Mouse (Mus musculus) CH12.LX (cell line): Measurements from ENCODE around the gene Fuz. TPM values are rescaled to one million over a fixed set of nuclear protein-coding genes. Genes with fewer than 3 reads are reported as not detected.

Source experiments
- DNase-seq: peaks from one replicate; pipeline ENCODE4 v3.0.0-alpha.2; 2013; ENCODE audit errors: extremely low read depth
- H3K27ac ChIP-seq: 2 replicates; pipeline ENCODE4 v1.5.1; 2012; ENCODE audit warnings: low read depth, mild to moderate bottlenecking, control low read depth, moderate library complexity; ENCODE audit not compliant: insufficient read depth
- H3K27me3 ChIP-seq: replicated peaks from 2 replicates; pipeline ENCODE3; 2012; ENCODE audit warnings: inconsistent platforms
- H3K36me3 ChIP-seq, 2 experiments: replicated peaks in 1 of 2; 2 replicates each; pipeline versions ENCODE3 to v1.6.1; 2012; ENCODE audit warnings: inconsistent platforms in 1 of 2, low read length in 1 of 2, mild to moderate bottlenecking in 1 of 2, mixed read lengths in 1 of 2, moderate library complexity in 1 of 2; ENCODE audit not compliant: control insufficient read depth in 1 of 2, insufficient read depth in 1 of 2
- H3K4me1 ChIP-seq, 2 experiments: 2 replicates each; pipeline ENCODE4 v1.6.1; 2012; ENCODE audit warnings: inconsistent platforms in 1 of 2, moderate library complexity in 1 of 2; ENCODE audit not compliant: insufficient read depth in 2 of 2, control insufficient read depth in 1 of 2
- H3K4me2 ChIP-seq: 2 replicates; pipeline ENCODE4 v1.6.1; 2012; ENCODE audit warnings: low read depth, mild to moderate bottlenecking, control low read depth; ENCODE audit not compliant: poor library complexity, insufficient read depth, severe bottlenecking
- H3K4me3 ChIP-seq, 3 experiments: fragments of 150-350 bp in 1 of 3; sonication (generic) in 1 of 3; replicated peaks in 1 of 3; 2 replicates each; pipeline versions ENCODE3 to v1.5.1; 2011 to 2012; ENCODE audit warnings: low read depth in 2 of 3, low read length in 2 of 3, mild to moderate bottlenecking in 2 of 3, moderate library complexity in 2 of 3, control low read depth in 1 of 3, improper control_type of control experiment in 1 of 3, inconsistent platforms in 1 of 3, mixed read lengths in 1 of 3; ENCODE audit not compliant: poor library complexity in 1 of 3
- H3K79me2 ChIP-seq: replicated peaks from 2 replicates; pipeline ENCODE4 v1.6.1; 2012; ENCODE audit warnings: mild to moderate bottlenecking, moderate library complexity; ENCODE audit not compliant: control insufficient read depth, poor library complexity, insufficient read depth, severe bottlenecking; ENCODE audit errors: extremely low read depth
- H3K9ac ChIP-seq: 2 replicates; pipeline ENCODE4 v1.6.1; 2012; ENCODE audit warnings: low read depth, mild to moderate bottlenecking, control low read depth, moderate library complexity; ENCODE audit not compliant: insufficient read depth
- H3K9me3 ChIP-seq: replicated peaks from 2 replicates; pipeline ENCODE3; 2012; ENCODE audit warnings: low read length, inconsistent platforms, mixed read lengths
- BHLHE40 ChIP-seq: IDR thresholded peaks from 2 replicates; pipeline ENCODE4 v1.6.1; 2011; ENCODE audit warnings: mild to moderate bottlenecking, low read depth, low read length, improper control_type of control experiment
- CHD2 ChIP-seq: IDR thresholded peaks from 2 replicates; pipeline ENCODE4 v1.6.1; 2011; ENCODE audit warnings: low read length, improper control_type of control experiment
- CTCF ChIP-seq, 2 experiments: IDR thresholded peaks in 1 of 2; conservative IDR thresholded peaks in 1 of 2; 2 replicates each; pipeline ENCODE4 v1.5.1; 2011 to 2012; ENCODE audit warnings: low read depth in 2 of 2, low read length in 2 of 2, improper control_type of control experiment in 1 of 2, inconsistent platforms in 1 of 2, mild to moderate bottlenecking in 1 of 2, moderate library complexity in 1 of 2
- E2F4 ChIP-seq: IDR thresholded peaks from 2 replicates; pipeline ENCODE4 v1.6.1; 2011; ENCODE audit warnings: low read depth, low read length, improper control_type of control experiment; ENCODE audit not compliant: insufficient replicate concordance
- ELF1 ChIP-seq: IDR thresholded peaks from 2 replicates; pipeline ENCODE4 v1.6.1; 2014; ENCODE audit warnings: low read depth, mild to moderate bottlenecking, inconsistent platforms, low read length, improper control_type of control experiment
- EP300 ChIP-seq: IDR thresholded peaks from 2 replicates; pipeline ENCODE4 v1.6.1; 2011; ENCODE audit warnings: low read length, improper control_type of control experiment
- ETS1 ChIP-seq: conservative IDR thresholded peaks from 2 replicates; pipeline ENCODE4 v1.6.1; 2012; ENCODE audit warnings: low read depth, mild to moderate bottlenecking, inconsistent platforms, low read length, improper control_type of control experiment, moderate library complexity
- GABPA ChIP-seq: IDR thresholded peaks from 2 replicates; pipeline ENCODE4 v1.6.1; 2012; ENCODE audit warnings: low read depth, low read length, improper control_type of control experiment, inconsistent platforms; ENCODE audit not compliant: insufficient replicate concordance
- HCFC1 ChIP-seq: IDR thresholded peaks from 2 replicates; pipeline ENCODE4 v1.6.1; 2012; ENCODE audit warnings: low read depth, mild to moderate bottlenecking, inconsistent platforms, low read length, improper control_type of control experiment
- IRF4 ChIP-seq: IDR thresholded peaks from 2 replicates; pipeline ENCODE4 v1.6.1; 2014; ENCODE audit warnings: low read depth, mild to moderate bottlenecking, inconsistent platforms, low read length, improper control_type of control experiment
- JUN ChIP-seq: IDR thresholded peaks from 2 replicates; pipeline ENCODE4 v1.6.1; 2011; ENCODE audit warnings: low read depth, mild to moderate bottlenecking, low read length, improper control_type of control experiment, moderate library complexity; ENCODE audit not compliant: insufficient read depth
- JUND ChIP-seq: conservative IDR thresholded peaks from 2 replicates; pipeline ENCODE4 v1.6.1; 2011; ENCODE audit warnings: low read depth, low read length, improper control_type of control experiment
- KAT2A ChIP-seq: IDR thresholded peaks from 2 replicates; pipeline ENCODE4 v1.6.1; 2012; ENCODE audit warnings: low read length, improper control_type of control experiment, inconsistent platforms; ENCODE audit not compliant: insufficient replicate concordance
- MAFK ChIP-seq: IDR thresholded peaks from 2 replicates; pipeline ENCODE4 v1.6.1; 2011; ENCODE audit warnings: low read length, improper control_type of control experiment; ENCODE audit not compliant: insufficient replicate concordance
- MAX ChIP-seq: IDR thresholded peaks from 2 replicates; pipeline ENCODE4 v1.6.1; 2011; ENCODE audit warnings: low read length, improper control_type of control experiment
- MAZ ChIP-seq: IDR thresholded peaks from 2 replicates; pipeline ENCODE4 v1.6.1; 2012; ENCODE audit warnings: low read depth, mild to moderate bottlenecking, inconsistent platforms, low read length, improper control_type of control experiment, moderate library complexity
- MEF2A ChIP-seq: IDR thresholded peaks from 2 replicates; pipeline ENCODE4 v1.6.1; 2014; ENCODE audit warnings: low read depth, mild to moderate bottlenecking, inconsistent platforms, low read length, improper control_type of control experiment, borderline replicate concordance
- MXI1 ChIP-seq: IDR thresholded peaks from 2 replicates; pipeline ENCODE4 v1.6.1; 2011; ENCODE audit warnings: mild to moderate bottlenecking, low read depth, low read length, improper control_type of control experiment
- NELFE ChIP-seq: IDR thresholded peaks from 2 replicates; pipeline ENCODE4 v1.6.1; 2011; ENCODE audit warnings: low read depth, low read length, improper control_type of control experiment
- NRF1 ChIP-seq: IDR thresholded peaks from 2 replicates; pipeline ENCODE4 v1.6.1; 2014; ENCODE audit warnings: low read depth, mild to moderate bottlenecking, inconsistent platforms, low read length, improper control_type of control experiment, moderate library complexity
- PAX5 ChIP-seq: IDR thresholded peaks from 2 replicates; pipeline ENCODE4 v1.6.1; 2012; ENCODE audit warnings: low read length, inconsistent platforms, mixed read lengths
- POLR2AphosphoS2 ChIP-seq: IDR thresholded peaks from 2 replicates; pipeline ENCODE4 v1.6.1; 2011; ENCODE audit warnings: low read depth, low read length, improper control_type of control experiment
- RAD21 ChIP-seq: IDR thresholded peaks from 2 replicates; pipeline ENCODE4 v1.6.1; 2011; ENCODE audit warnings: low read depth, mild to moderate bottlenecking, low read length, improper control_type of control experiment, moderate library complexity
- RCOR1 ChIP-seq: conservative IDR thresholded peaks from 2 replicates; pipeline ENCODE4 v1.6.1; 2012; ENCODE audit warnings: low read depth, mild to moderate bottlenecking, inconsistent platforms, low read length, improper control_type of control experiment
- SIN3A ChIP-seq: IDR thresholded peaks from 2 replicates; pipeline ENCODE4 v1.6.1; 2012; ENCODE audit warnings: low read length, improper control_type of control experiment, inconsistent platforms
- SMC3 ChIP-seq: IDR thresholded peaks from 2 replicates; pipeline ENCODE4 v1.6.1; 2011; ENCODE audit warnings: low read depth, low read length, improper control_type of control experiment
- TBP ChIP-seq: conservative IDR thresholded peaks from 2 replicates; pipeline ENCODE4 v1.6.1; 2011; ENCODE audit warnings: low read depth, low read length, improper control_type of control experiment
- TCF12 ChIP-seq: IDR thresholded peaks from 2 replicates; pipeline ENCODE4 v1.6.1; 2014; ENCODE audit warnings: low read depth, mild to moderate bottlenecking, inconsistent platforms, low read length, improper control_type of control experiment
- UBTF ChIP-seq: IDR thresholded peaks from 2 replicates; pipeline ENCODE4 v1.6.1; 2012; ENCODE audit warnings: low read depth, mild to moderate bottlenecking, inconsistent platforms, low read length, improper control_type of control experiment, moderate library complexity
- USF1 ChIP-seq: IDR thresholded peaks from 2 replicates; pipeline ENCODE4 v1.6.1; 2014; ENCODE audit warnings: low read depth, mild to moderate bottlenecking, inconsistent platforms, low read length, improper control_type of control experiment
- ZKSCAN1 ChIP-seq: IDR thresholded peaks from 2 replicates; pipeline ENCODE4 v1.6.1; 2012; ENCODE audit warnings: low read depth, inconsistent platforms, low read length, improper control_type of control experiment, borderline replicate concordance
- ZMIZ1 ChIP-seq: IDR thresholded peaks from 2 replicates; pipeline ENCODE4 v1.6.1; 2012; ENCODE audit warnings: low read depth, mild to moderate bottlenecking, inconsistent platforms, low read length, improper control_type of control experiment
- ZNF384 ChIP-seq: IDR thresholded peaks from 2 replicates; pipeline ENCODE4 v1.6.1; 2012; ENCODE audit warnings: low read depth, low read length, improper control_type of control experiment, inconsistent platforms
- dilution Hi-C: fragments of 300-500 bp; cut with MboI; formaldehyde crosslinking; loops from 2 replicates; pipeline ENCODE4 v1.14.3; 2020; ENCODE audit warnings: low sequenced_read_pairs; ENCODE audit not compliant: extremely low pct_unique_long_range_greater_than_20kb, extremely low pct_ligation_motif_present
- in situ Hi-C: fragments of 300-500 bp; cut with MboI; formaldehyde crosslinking; loops from 3 replicates; pipeline ENCODE4 v1.14.3; 2019; ENCODE audit warnings: low sequenced_read_pairs, low pct_ligation_motif_present, low pct_unique_long_range_greater_than_20kb, mixed read lengths
- polyA plus RNA-seq: library from polyadenylated mRNA; unstranded; fragments of >175 nt; gene quantifications from 2 replicates; pipeline ENCODE4 v1.2.1, GENCODE M21; 2012; ENCODE audit warnings: low read depth; ENCODE audit not compliant: insufficient read length
- total RNA-seq, 2 experiments: library from RNA; depleted of rRNA; stranded (reverse); fragments of 300-350 nt in 1 of 2; fragments of >200 nt in 1 of 2; gene quantifications; 2 replicates each; pipeline ENCODE4 v1.2.3; 2012 to 2014

Gene Fuz
- total and polyA plus RNA-seq, 3 experiments = 16.7 to 17.1 (median 16.9) TPM

GRCm38 (mm10) chr7:44856265-44856916, 39.5 kb upstream of the Fuz start (continued):
- TF ChIP-seq ZMIZ1 (peak; percentile 6; the same call in 1 of the 2 replicates), BHLHE40 (peak; percentile 19; the same call in 1 of the 2 replicates), GABPA (no peak), TCF12 (no peak; the same call in 1 of the 2 replicates), ELF1 (no peak), NRF1 (no peak), RCOR1 (no peak)
- TF ChIP-seq, all 38 proteins: peak for 7

- dilution Hi-C loops (no loop called here), in situ Hi-C loops (loop anchor here (10.0 kb wide), 1 partner anchor 98 kb away; no protein-coding TSS in a partner anchor)
- H3K4me2 ChIP-seq = peak within 1 kb of the TSS; percentile 63
- peak; percentile 93 for DNase-seq
- H3K36me3 ChIP-seq = peaks cover 18 to 44% of the 10 kb centered on the region in 2 experiments
- no peaks in the 10 kb centered on the region for H3K27me3 ChIP-seq
- H3K27ac ChIP-seq = peak within 1 kb of the TSS; percentile 85
- H3K79me2 ChIP-seq = peaks cover 8% of the 10 kb centered on the region; the same call in 1 of the 2 replicates
- peaks cover 28 to 68% of the 10 kb centered on the region in 2 experiments for H3K4me1 ChIP-seq
- H3K9ac ChIP-seq = peak within 1 kb of the TSS; percentile 74
- H3K9me3 ChIP-seq = no peaks in the 10 kb centered on the region
- peak within 1 kb of the TSS; percentile 64 to 92 (median 72) for H3K4me3 ChIP-seq
- TF ChIP-seq MEF2A (peak; percentile 69), ZNF384 (no peak), MAZ (peak; percentile 74; the same call in 1 of the 2 replicates), IRF4 (peak; percentile 72; the same call in 1 of the 2 replicates), RCOR1 (no peak), E2F4 (peak; percentile 85; the same call in 1 of the 2 replicates), ZKSCAN1 (no peak), PAX5 (no peak), UBTF (0 out of 2 replicates have a peak, but pooled peaks have one; percentile 36), CTCF (conservative IDR thresholded peaks at IDR 0.05 in 1 of 2, IDR thresholded peaks at IDR 0.05 in 1 of 2; ENCODE audit: low read depth in 2 of 2, low read length in 2 of 2) (no peak), TCF12 (peak; percentile 59; the same call in 1 of the 2 replicates), SIN3A (peak; percentile 89), RAD21 (no peak), ZMIZ1 (peak; percentile 67), USF1 (no peak), JUND (no peak), GABPA (no peak), ETS1 (peak; percentile 51; the same call in 1 of the 2 replicates), BHLHE40 (peak; percentile 39; the same call in 1 of the 2 replicates), POLR2AphosphoS2 (peak; percentile 76; the same call in 1 of the 2 replicates), MAX (peak; percentile 71; the same call in 1 of the 2 replicates), CHD2 (no peak), NELFE (peak; percentile 70), JUN (no peak), MXI1 (peak; percentile 80), MAFK (no peak), KAT2A (peak; percentile 80; the same call in 1 of the 2 replicates), EP300 (no peak), TBP (peak; percentile 73; the same call in 1 of the 2 replicates), HCFC1 (peak; percentile 81), SMC3 (no peak), NRF1 (peak; percentile 92)
Observed at GRCm38 (mm10) chr7:44857042-44857552, 38.8 kb upstream of the Fuz start, which contains the start of gene Pnkp. TSS of gene Pnkp (plus strand) at chr7:44857139.
